Mouse (Mus musculus) adrenal gland, adult 2 months (tissue): Measurements from ENCODE around the gene Mbd3. TPM values are rescaled to one million over a fixed set of nuclear protein-coding genes. Genes with fewer than 3 reads are reported as not detected.
"Not testable (repeated sequence)": the region's sequence is repeated elsewhere in the genome, so short reads cannot be mapped to it uniquely, and the experiment has no call there.

Experiments used
- DNase-seq: peaks from one replicate; pipeline ENCODE4 v3.0.0; 2021
- polyA plus RNA-seq: library from polyadenylated mRNA; depleted of rRNA; stranded (reverse); fragments of >200 nt; gene quantifications from 2 replicates; pipeline ENCODE4 v1.2.3, GENCODE M21; 2012
- total RNA-seq, 2 experiments: library from RNA; stranded (reverse); gene quantifications; 2 replicates each; pipeline ENCODE4 v1.2.3; 2021

The Mbd3 gene
- total and polyA plus RNA-seq, 3 experiments = 125 to 165 (median 146) TPM

- no peak for DNase-seq
These were observed 29.2 kb downstream of the Mbd3 start for GRCm38 (mm10) chr10:80369995-80370747.

GRCm38 (mm10) chr10:80368392-80368791 lies 31.0 kb downstream of the Mbd3 start:
- DNase-seq = no peak

- no peak for DNase-seq
These were observed 31.4 kb downstream of the Mbd3 start for GRCm38 (mm10) chr10:80367954-80368353.

GRCm38 (mm10) chr10:80365736-80366135 lies 33.6 kb downstream of the Mbd3 start:
- no peak for DNase-seq

- no peak for DNase-seq
These were observed 35.6 kb downstream of the Mbd3 start for GRCm38 (mm10) chr10:80363734-80364133.

- peak; percentile 44 for DNase-seq
These were observed 41.2 kb downstream of the Mbd3 start for GRCm38 (mm10) chr10:80357994-80358639.

GRCm38 (mm10) chr10:80357336-80357735 lies 42.0 kb downstream of the Mbd3 start:
- DNase-seq = no peak

- DNase-seq = no peak
These were observed 42.6 kb downstream of the Mbd3 start for GRCm38 (mm10) chr10:80356737-80357136.

GRCm38 (mm10) chr10:80356001-80356682 lies 43.2 kb downstream of the Mbd3 start, which contains the start of gene Plk5:
TSS of gene Plk5 (plus strand) at chr10:80356459.
- DNase-seq = no peak

- DNase-seq = no peak
These were observed 43.9 kb downstream of the Mbd3 start for GRCm38 (mm10) chr10:80355431-80355830.

- DNase-seq = no peak
These were observed 46.6 kb downstream of the Mbd3 start for GRCm38 (mm10) chr10:80352727-80353126.

- no peak for DNase-seq
These were observed 47.5 kb downstream of the Mbd3 start for GRCm38 (mm10) chr10:80351896-80352295.

GRCm38 (mm10) chr10:80350292-80350691 lies 49.1 kb downstream of the Mbd3 start:
- DNase-seq = peak; percentile 86

GRCm38 (mm10) chr10:80348981-80349380 lies 50.4 kb downstream of the Mbd3 start:
- DNase-seq = no peak

- peak; percentile 58 for DNase-seq
These were observed 51.0 kb downstream of the Mbd3 start, which contains the start of gene Adamtsl5 for GRCm38 (mm10) chr10:80348244-80348781. TSS of gene Adamtsl5 (minus strand) at chr10:80348412.

GRCm38 (mm10) chr10:80347514-80347967 lies 51.8 kb downstream of the Mbd3 start:
- DNase-seq = no peak

- not testable (repeated sequence) for DNase-seq
These were observed 53.4 kb downstream of the Mbd3 start for GRCm38 (mm10) chr10:80345929-80346328.

- DNase-seq = no peak
These were observed 54.2 kb downstream of the Mbd3 start for GRCm38 (mm10) chr10:80345122-80345521.

- DNase-seq = no peak
These were observed 55.2 kb downstream of the Mbd3 start for GRCm38 (mm10) chr10:80344131-80344661.

GRCm38 (mm10) chr10:80343425-80343895 lies 55.9 kb downstream of the Mbd3 start:
- no peak for DNase-seq

GRCm38 (mm10) chr10:80342749-80343424 lies 56.5 kb downstream of the Mbd3 start:
- peak; percentile 80 for DNase-seq
